Mouse (Mus musculus): ENCODE measurements around the gene Gnaq.
"Not testable (repeated sequence)": the region's sequence is repeated elsewhere in the genome, so short reads cannot be mapped to it uniquely, and the experiment has no call there.

DNA sequence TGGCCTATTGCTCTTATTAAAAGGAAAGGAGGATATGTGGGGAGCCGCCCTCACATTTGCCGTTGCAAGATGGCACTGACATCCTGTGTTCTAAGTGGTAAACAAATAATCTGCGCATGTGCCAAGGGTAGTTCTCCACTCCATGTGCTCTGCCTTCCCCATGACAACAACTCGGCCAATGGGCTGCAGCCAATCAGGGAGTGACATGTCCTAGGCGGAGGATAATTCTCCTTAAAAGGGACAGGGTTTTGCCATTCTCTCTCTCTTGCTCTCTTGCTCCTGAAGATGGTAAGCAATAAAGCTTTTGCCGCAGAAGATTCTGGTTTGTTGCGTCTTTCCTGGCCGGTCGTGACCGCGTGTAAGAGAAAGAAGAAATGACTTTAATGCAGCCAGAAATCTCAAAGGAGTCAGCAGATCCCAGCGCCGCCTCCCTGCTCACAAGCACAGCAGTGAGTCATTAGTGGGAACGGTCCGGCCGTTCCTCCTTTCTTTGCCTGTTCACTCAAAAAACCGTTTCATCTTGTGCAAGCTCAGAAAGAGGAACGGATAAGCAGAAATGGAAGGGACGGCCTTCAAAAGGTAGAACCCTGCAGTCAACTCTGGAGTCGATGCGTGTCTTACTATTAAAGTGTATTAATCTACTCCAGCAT lies 48.5 kb upstream of the Gnaq start:
- TF ChIP-seq POLR2A (IDR thresholded peaks at IDR 0.05; ENCODE audit: control insufficient read depth, extremely low read depth, insufficient read depth, low read length, poor library complexity); CTCF (IDR thresholded peaks at IDR 0.05; ENCODE audit: borderline replicate concordance, control insufficient read depth, extremely low read depth, insufficient read depth, low read length, poor library complexity): not testable (repeated sequence)

All from thymus, adult 2 months (tissue).